Mouse (Mus musculus): Measurements from ENCODE around the gene Gpatch8. TPM values are rescaled to one million over a fixed set of nuclear protein-coding genes. Genes with fewer than 3 reads are reported as not detected.

Gpatch8 gene
- total and polyA plus RNA-seq, 3 experiments: 17.9 to 29.7 (median 25.8) TPM

DNA sequence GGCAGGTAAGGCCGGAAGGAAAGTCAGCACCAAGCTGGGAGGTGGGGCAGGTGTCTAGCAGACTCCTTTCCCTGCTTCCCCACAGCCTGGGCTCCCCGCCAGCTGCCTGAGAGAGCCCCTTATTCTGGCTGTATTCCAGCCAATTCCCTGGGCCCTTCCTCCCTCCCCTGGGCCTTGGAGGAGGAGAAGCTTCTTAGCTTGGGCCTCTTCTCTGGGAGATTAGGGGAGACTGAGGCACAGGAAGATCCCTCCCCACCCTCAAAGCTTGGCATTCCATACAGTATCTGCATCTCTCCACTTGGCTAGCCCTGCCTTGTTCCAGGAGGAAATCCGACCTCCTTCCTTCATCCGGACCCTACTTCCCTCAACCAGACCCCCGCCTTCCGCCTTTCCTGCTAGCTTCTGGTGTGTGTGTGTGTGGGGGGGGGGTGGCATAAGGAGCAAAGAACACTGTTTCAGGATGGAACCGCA is 110.3 kb downstream of the Gpatch8 start:
- Histone ChIP-seq H3K36me3 (ENCODE audit: control insufficient read depth in 1 of 2, insufficient read depth in 2 of 2, low read length in 2 of 2) (peaks cover 0 to 5% of the 10 kb centered on the region in 2 experiments; a peak in 2 of 4 replicates), H3K9ac (ENCODE audit: control insufficient read depth, low read depth, low read length, poor library complexity, severe bottlenecking) (no peak overlapping the region), H3K27me3 (ENCODE audit: control insufficient read depth in 1 of 2, insufficient read depth in 2 of 2, low read length in 2 of 2) (peaks cover 6 to 12% of the 10 kb centered on the region in 2 experiments), H3K4me3 (ENCODE audit: control insufficient read depth in 1 of 2, insufficient read depth in 1 of 2, low read depth in 2 of 2, low read length in 2 of 2) (no peak overlapping the region), H3K4me1 (ENCODE audit: control insufficient read depth in 1 of 2, insufficient read depth in 2 of 2, low read length in 2 of 2) (peaks cover 4 to 21% of the 10 kb centered on the region in 2 experiments), H3K79me2 (ENCODE audit: control insufficient read depth, insufficient read depth, low read length, poor library complexity) (peaks cover 5% of the 10 kb centered on the region; the same call in 1 of the 2 replicates), H3K27ac (ENCODE audit: control insufficient read depth, low read depth, low read length) (no peak overlapping the region), H3K9me3 (replicated peaks; ENCODE audit: insufficient read depth, low read length) (no peaks in the 10 kb centered on the region)
- peak; percentile 48 for DNase-seq (ENCODE audit: low read depth, low spot score)
- TF ChIP-seq CHD1 (IDR thresholded peaks at IDR 0.05; ENCODE audit: low read depth, low read length): no peak
- 0 out of 2 replicates have a peak, but pooled peaks have one; percentile 10 for TF ChIP-seq ETS1 (IDR thresholded peaks at IDR 0.05; ENCODE audit: low read depth, low read length)
- no peak for TF ChIP-seq JUND (IDR thresholded peaks at IDR 0.05; ENCODE audit: low read depth, low read length)

DNA sequence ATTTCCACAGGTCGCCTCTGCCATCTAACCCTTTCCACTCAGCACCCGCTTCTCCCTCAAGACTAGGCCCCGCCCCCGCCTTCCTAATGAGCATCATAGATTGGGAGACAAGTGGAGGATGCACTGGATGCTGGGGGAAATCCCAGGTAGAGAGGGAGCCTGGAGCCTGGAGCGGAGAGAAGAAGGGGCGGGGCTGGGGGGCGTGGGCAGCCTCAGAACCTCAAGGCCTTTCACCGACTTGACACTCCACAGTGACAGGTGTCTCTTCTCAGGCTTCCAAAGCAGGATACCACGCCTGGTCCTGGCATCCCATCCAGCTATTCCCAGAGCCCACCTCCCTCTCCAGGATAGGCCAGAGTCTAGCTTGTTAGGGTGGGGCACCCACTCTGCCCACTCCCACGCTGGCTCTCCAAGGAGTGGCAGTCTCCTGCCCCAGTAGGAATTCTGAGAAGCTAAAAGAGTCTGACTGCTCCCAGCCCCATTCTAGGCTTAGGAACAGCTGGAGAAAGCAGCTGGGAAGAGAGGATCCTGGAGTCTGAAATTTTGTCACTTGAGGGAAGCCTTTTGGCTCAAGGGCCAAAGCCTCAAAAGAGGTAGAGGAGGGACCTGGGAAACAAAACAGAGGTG is 110.8 kb downstream of the Gpatch8 start:
- Histone ChIP-seq H3K27me3 (ENCODE audit: control insufficient read depth in 1 of 2, insufficient read depth in 2 of 2, low read length in 2 of 2) (peaks cover 5 to 9% of the 10 kb centered on the region in 2 experiments; a peak in 3 of 4 replicates), H3K4me1 (ENCODE audit: control insufficient read depth in 1 of 2, insufficient read depth in 2 of 2, low read length in 2 of 2) (peaks cover 4 to 21% of the 10 kb centered on the region in 2 experiments), H3K4me3 (ENCODE audit: control insufficient read depth in 1 of 2, insufficient read depth in 1 of 2, low read depth in 2 of 2, low read length in 2 of 2) (no peak overlapping the region), H3K79me2 (ENCODE audit: control insufficient read depth, insufficient read depth, low read length, poor library complexity) (peaks cover 5% of the 10 kb centered on the region; the same call in 1 of the 2 replicates), H3K9me3 (replicated peaks; ENCODE audit: insufficient read depth, low read length) (no peaks in the 10 kb centered on the region), H3K27ac (ENCODE audit: control insufficient read depth, low read depth, low read length) (no peak overlapping the region), H3K9ac (ENCODE audit: control insufficient read depth, low read depth, low read length, poor library complexity, severe bottlenecking) (no peak overlapping the region), H3K36me3 (ENCODE audit: control insufficient read depth in 1 of 2, insufficient read depth in 2 of 2, low read length in 2 of 2) (peaks cover 0 to 5% of the 10 kb centered on the region in 2 experiments; a peak in 2 of 4 replicates)
- TF ChIP-seq POLR2AphosphoS5 (IDR thresholded peaks at IDR 0.05; ENCODE audit: borderline replicate concordance, low read depth, low read length): no peak
- no peak for TF ChIP-seq ZMIZ1 (IDR thresholded peaks at IDR 0.05; ENCODE audit: low read depth, low read length)
- no peak for TF ChIP-seq EP300 (IDR thresholded peaks at IDR 0.05; ENCODE audit: low read depth in 1 of 2, low read length in 2 of 2)
- no peak for TF ChIP-seq JUND (IDR thresholded peaks at IDR 0.05; ENCODE audit: low read depth, low read length)
- TF ChIP-seq USF2 (IDR thresholded peaks at IDR 0.05; ENCODE audit: borderline replicate concordance in 1 of 2, insufficient read depth in 1 of 2, low read depth in 1 of 2, low read length in 2 of 2): no peak
- no peak for TF ChIP-seq SMC3 (IDR thresholded peaks at IDR 0.05; ENCODE audit: low read depth, low read length)
- TF ChIP-seq ZNF384 (IDR thresholded peaks at IDR 0.05; ENCODE audit: low read depth, low read length): no peak
- TF ChIP-seq CHD1 (IDR thresholded peaks at IDR 0.05; ENCODE audit: low read depth, low read length): no peak
- no peak for TF ChIP-seq POLR2A (IDR thresholded peaks at IDR 0.05; ENCODE audit: control insufficient read depth in 1 of 2, insufficient read depth in 1 of 2, low read depth in 1 of 2, low read length in 2 of 2, poor library complexity in 1 of 2)
- TF ChIP-seq BHLHE40 (IDR thresholded peaks at IDR 0.05; ENCODE audit: borderline replicate concordance, low read depth, low read length): no peak
- TF ChIP-seq RCOR1 (IDR thresholded peaks at IDR 0.05; ENCODE audit: low read depth, low read length): no peak
- no peak for TF ChIP-seq KAT2A (conservative IDR thresholded peaks at IDR 0.05; ENCODE audit: low read depth, low read length)
- no peak for DNase-seq (ENCODE audit: low read depth, low spot score)
